Mouse (Mus musculus): ENCODE results near the gene Klra4. TPM values are rescaled to one million over a fixed set of nuclear protein-coding genes. Genes with fewer than 3 reads are reported as not detected.
"Not testable (repeated sequence)": the region's sequence is repeated elsewhere in the genome, so short reads cannot be mapped to it uniquely, and the experiment has no call there.

Klra4 gene
- not detected in 2 replicates for polyA plus RNA-seq (2015; fragmentation: Nextera tagmentation; extraction: Ambion mirVana)

- not testable (repeated sequence) for DNase-seq (ENCODE audit: low spot score); H3K9ac ChIP-seq (ENCODE audit: low read length); H3K4me3 ChIP-seq (ENCODE audit: low read depth, low read length); H3K4me2 ChIP-seq (replicated peaks; ENCODE audit: low read depth); H3K27ac ChIP-seq (replicated peaks); H3K27me3 ChIP-seq (ENCODE audit: control insufficient read depth, insufficient read depth, low read length); H3K36me3 ChIP-seq (ENCODE audit: control insufficient read depth, insufficient read depth, low read length); ATAC-seq (ENCODE audit: low FRiP score, low TSS enrichment); H3K9me3 ChIP-seq (ENCODE audit: control insufficient read depth, low read length); H3K4me1 ChIP-seq (replicated peaks; ENCODE audit: control insufficient read depth, insufficient read depth)
- 51% methylated on average over 1 of the region's 1 CpGs for WGBS
Observed at GRCm38 (mm10) chr6:130067171-130067570, at the start of gene Klra4. Klra4 (minus strand) TSS chr6:130067271.

DNA sequence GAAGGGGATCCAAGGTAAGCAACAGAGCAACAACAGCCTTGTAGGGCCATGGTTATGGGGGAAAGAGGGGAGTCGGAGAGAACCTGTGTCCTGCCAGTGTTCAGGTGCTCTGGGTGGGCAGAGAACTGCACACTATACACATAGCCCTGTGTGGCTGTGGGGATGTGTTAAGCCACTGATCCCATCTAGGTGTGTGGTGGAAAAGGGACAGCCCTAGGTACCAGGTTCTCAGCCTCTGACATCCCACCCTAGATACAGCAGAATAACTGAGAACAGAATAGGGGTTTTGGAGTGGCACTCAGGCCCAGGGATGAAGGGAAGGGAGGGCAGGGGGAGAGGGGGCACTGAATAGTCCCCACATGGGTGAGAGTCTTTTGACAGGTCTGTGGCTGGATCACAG, 43.4 kb upstream of the Klra4 start:
- 95% methylated on average over 1 of the region's 1 CpGs for WGBS
- Histone ChIP-seq H3K9me3 (ENCODE audit: control insufficient read depth, low read length) (no peaks in the 10 kb centered on the region), H3K4me2 (replicated peaks; ENCODE audit: low read depth) (no peak overlapping the region), H3K4me3 (ENCODE audit: low read depth, low read length) (no peak overlapping the region), H3K27me3 (ENCODE audit: control insufficient read depth, insufficient read depth, low read length) (no peaks in the 10 kb centered on the region), H3K27ac (replicated peaks) (no peak overlapping the region), H3K36me3 (ENCODE audit: control insufficient read depth, insufficient read depth, low read length) (no peaks in the 10 kb centered on the region), H3K9ac (ENCODE audit: low read length) (no peak overlapping the region), H3K4me1 (replicated peaks; ENCODE audit: control insufficient read depth, insufficient read depth) (no peaks in the 10 kb centered on the region)
- no peak for DNase-seq (ENCODE audit: low spot score)
- ATAC-seq (ENCODE audit: low FRiP score, low TSS enrichment) = no peak
- TF ChIP-seq EP300 (optimal IDR thresholded peaks at IDR 0.05) = no peak
- TF ChIP-seq CTCF (IDR thresholded peaks at IDR 0.05; ENCODE audit: low read depth) = no peak

DNA sequence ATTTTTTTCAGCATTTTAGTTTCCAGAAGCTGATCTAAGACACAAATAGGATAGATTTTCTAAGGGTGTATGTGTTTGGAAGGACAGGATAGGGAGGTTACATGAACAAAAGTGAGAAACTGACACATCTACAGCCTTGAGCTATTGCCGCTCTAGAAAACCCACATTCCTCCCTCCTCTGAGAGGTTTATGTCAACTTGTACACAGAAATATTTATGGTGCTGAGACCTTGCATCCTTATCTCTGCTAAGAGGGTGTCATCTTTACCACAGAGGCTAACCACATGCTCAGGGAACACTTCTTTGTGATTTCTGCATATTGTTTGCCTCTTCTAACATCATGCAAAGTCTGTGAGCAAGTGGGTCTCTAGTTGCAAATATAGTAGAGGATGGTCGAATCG, 35.7 kb upstream of the Klra4 start:
- H3K9me3 ChIP-seq (ENCODE audit: control insufficient read depth, low read length); H3K4me3 ChIP-seq (ENCODE audit: low read depth, low read length); DNase-seq (ENCODE audit: low spot score); H3K4me2 ChIP-seq (replicated peaks; ENCODE audit: low read depth); H3K9ac ChIP-seq (ENCODE audit: low read length); H3K36me3 ChIP-seq (ENCODE audit: control insufficient read depth, insufficient read depth, low read length); H3K27ac ChIP-seq (replicated peaks); ATAC-seq (ENCODE audit: low FRiP score, low TSS enrichment); H3K27me3 ChIP-seq (ENCODE audit: control insufficient read depth, insufficient read depth, low read length); H3K4me1 ChIP-seq (replicated peaks; ENCODE audit: control insufficient read depth, insufficient read depth): not testable (repeated sequence)
- WGBS = 84% methylated on average over 3 of the region's 3 CpGs

DNA sequence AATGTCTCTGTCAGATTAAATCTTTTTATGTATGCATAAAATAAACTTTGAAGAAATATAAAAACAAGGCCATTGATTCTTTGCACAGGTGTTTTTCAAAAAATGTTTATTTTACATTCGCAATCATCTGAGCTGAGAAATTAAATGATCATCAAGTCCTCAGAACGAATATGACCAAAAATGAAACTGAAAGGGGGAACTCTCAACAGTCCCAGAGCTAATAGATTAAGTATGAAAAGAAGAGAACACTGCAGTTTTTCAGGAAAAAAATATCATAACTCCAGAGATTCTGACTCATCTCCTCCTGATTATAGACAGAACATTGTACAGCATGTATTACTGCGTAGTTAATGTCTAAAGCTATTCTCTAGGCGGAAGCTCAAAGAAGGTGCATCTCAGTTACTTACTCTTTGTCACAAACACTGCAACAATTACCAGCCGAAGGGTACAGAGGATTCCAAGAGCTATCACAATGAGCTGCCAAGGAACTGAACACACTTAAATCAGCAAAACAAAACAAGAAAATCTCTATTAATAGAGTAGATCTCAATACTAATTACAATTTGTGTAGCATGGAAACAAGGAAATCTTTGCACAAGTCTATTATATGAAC, 25.4 kb upstream of the Klra4 start:
- no peaks in the 10 kb centered on the region for H3K4me1 ChIP-seq (replicated peaks; ENCODE audit: control insufficient read depth, insufficient read depth)
- 74% methylated on average over 5 of the region's 5 CpGs for WGBS
- H3K4me2 ChIP-seq (replicated peaks; ENCODE audit: low read depth) = no peak overlapping the region
- TF ChIP-seq CTCF (IDR thresholded peaks at IDR 0.05; ENCODE audit: low read depth) = no peak
- no peak for TF ChIP-seq EP300 (optimal IDR thresholded peaks at IDR 0.05)
- no peak for DNase-seq (ENCODE audit: low spot score)
- H3K27me3 ChIP-seq (ENCODE audit: control insufficient read depth, insufficient read depth, low read length) = no peaks in the 10 kb centered on the region
- H3K9me3 ChIP-seq (ENCODE audit: control insufficient read depth, low read length) = no peaks in the 10 kb centered on the region
- H3K9ac ChIP-seq (ENCODE audit: low read length) = no peak overlapping the region
- no peaks in the 10 kb centered on the region for H3K36me3 ChIP-seq (ENCODE audit: control insufficient read depth, insufficient read depth, low read length)
- ATAC-seq (ENCODE audit: low FRiP score, low TSS enrichment) = no peak
- no peak overlapping the region for H3K4me3 ChIP-seq (ENCODE audit: low read depth, low read length)
- H3K27ac ChIP-seq (replicated peaks) = no peak overlapping the region

- Histone ChIP-seq H3K9ac (ENCODE audit: low read length) (no peak overlapping the region), H3K4me3 (ENCODE audit: low read depth, low read length) (no peak overlapping the region), H3K9me3 (ENCODE audit: control insufficient read depth, low read length) (no peaks in the 10 kb centered on the region), H3K27me3 (ENCODE audit: control insufficient read depth, insufficient read depth, low read length) (no peaks in the 10 kb centered on the region), H3K4me1 (replicated peaks; ENCODE audit: control insufficient read depth, insufficient read depth) (no peaks in the 10 kb centered on the region), H3K4me2 (replicated peaks; ENCODE audit: low read depth) (no peak overlapping the region), H3K36me3 (ENCODE audit: control insufficient read depth, insufficient read depth, low read length) (no peaks in the 10 kb centered on the region), H3K27ac (replicated peaks) (no peak overlapping the region)
- WGBS = 70% methylated on average over 5 of the region's 5 CpGs
- TF ChIP-seq EP300 (optimal IDR thresholded peaks at IDR 0.05) (no peak), CTCF (IDR thresholded peaks at IDR 0.05; ENCODE audit: low read depth) (no peak)
- DNase-seq (ENCODE audit: low spot score) = no peak
- no peak for ATAC-seq (ENCODE audit: low FRiP score, low TSS enrichment)
Observed at GRCm38 (mm10) chr6:130065196-130065595, 1.9 kb downstream of the Klra4 start.

DNA sequence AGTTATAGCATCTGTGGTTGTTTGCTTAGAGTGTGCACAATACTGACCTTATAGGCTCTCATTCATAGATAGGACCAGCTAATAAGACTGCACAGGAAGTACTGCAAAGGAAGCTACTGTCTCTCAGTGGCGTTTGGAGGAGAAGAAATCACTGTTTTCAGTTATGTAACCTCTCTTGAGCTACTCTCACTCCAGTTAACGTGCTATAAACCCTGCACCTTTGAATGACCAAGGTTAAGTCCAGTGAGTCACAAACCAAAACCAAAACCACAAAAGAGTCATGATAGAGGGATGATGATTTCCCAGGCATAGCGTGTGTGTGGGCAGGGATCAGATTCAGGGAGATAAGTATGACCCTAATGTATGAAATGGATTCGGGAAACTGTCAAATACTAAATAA, 31.9 kb downstream of the Klra4 start:
- not testable (repeated sequence) for H3K9ac ChIP-seq (ENCODE audit: low read length); H3K4me2 ChIP-seq (replicated peaks; ENCODE audit: low read depth); H3K4me3 ChIP-seq (ENCODE audit: low read depth, low read length); H3K4me1 ChIP-seq (replicated peaks; ENCODE audit: control insufficient read depth, insufficient read depth); H3K36me3 ChIP-seq (ENCODE audit: control insufficient read depth, insufficient read depth, low read length); ATAC-seq (ENCODE audit: low FRiP score, low TSS enrichment); H3K9me3 ChIP-seq (ENCODE audit: control insufficient read depth, low read length); H3K27me3 ChIP-seq (ENCODE audit: control insufficient read depth, insufficient read depth, low read length); H3K27ac ChIP-seq (replicated peaks); DNase-seq (ENCODE audit: low spot score)
- WGBS = 55% methylated on average over 4 of the region's 4 CpGs

GRCm38 (mm10) chr6:130031493-130032089, 35.5 kb downstream of the Klra4 start:
- not testable (repeated sequence) for H3K9ac ChIP-seq (ENCODE audit: low read length); H3K4me2 ChIP-seq (replicated peaks; ENCODE audit: low read depth); H3K36me3 ChIP-seq (ENCODE audit: control insufficient read depth, insufficient read depth, low read length); H3K9me3 ChIP-seq (ENCODE audit: control insufficient read depth, low read length); DNase-seq (ENCODE audit: low spot score); ATAC-seq (ENCODE audit: low FRiP score, low TSS enrichment); H3K27ac ChIP-seq (replicated peaks); H3K4me1 ChIP-seq (replicated peaks; ENCODE audit: control insufficient read depth, insufficient read depth); H3K4me3 ChIP-seq (ENCODE audit: low read depth, low read length); H3K27me3 ChIP-seq (ENCODE audit: control insufficient read depth, insufficient read depth, low read length)

Data from stomach, postnatal 0 days (tissue).